Mouse (Mus musculus) heart, embryonic 11.5 days (tissue): Measurements from ENCODE around the gene Kif15. TPM values are rescaled to one million over a fixed set of nuclear protein-coding genes. Genes with fewer than 3 reads are reported as not detected.

Source experiments
- ATAC-seq: fragments of 200-750 bp; cut with Nextera tagmentation; replicated peaks from 2 replicates; pipeline ENCODE4 v1.8.0; 2017; ENCODE audit warnings: moderate library complexity; ENCODE audit not compliant: insufficient number of reproducible peaks, low FRiP score, low TSS enrichment
- H3K27ac ChIP-seq: fragments of 300-500 bp; sonication (generic); 2 replicates; pipeline ENCODE4 v1.5.1; 2014; ENCODE audit warnings: mild to moderate bottlenecking, low read depth, low read length
- H3K27me3 ChIP-seq: fragments of 300-500 bp; sonication (generic); 2 replicates; pipeline ENCODE4 v1.6.1; 2014; ENCODE audit warnings: mild to moderate bottlenecking, low read length, mixed read lengths; ENCODE audit not compliant: control insufficient read depth, insufficient read depth
- H3K36me3 ChIP-seq: fragments of 300-500 bp; sonication (generic); 2 replicates; pipeline ENCODE4 v1.6.1; 2014; ENCODE audit warnings: mild to moderate bottlenecking, low read length, moderate library complexity, mixed read lengths; ENCODE audit not compliant: control insufficient read depth, insufficient read depth
- H3K4me1 ChIP-seq: fragments of 300-500 bp; sonication (generic); 2 replicates; pipeline ENCODE4 v1.6.1; 2014; ENCODE audit warnings: low read length; ENCODE audit not compliant: control insufficient read depth, insufficient read depth
- H3K4me2 ChIP-seq: fragments of 300-500 bp; sonication (generic); 2 replicates; pipeline ENCODE4 v1.6.1; 2014; ENCODE audit warnings: mild to moderate bottlenecking, moderate library complexity
- H3K4me3 ChIP-seq: fragments of 300-500 bp; sonication (generic); 2 replicates; pipeline ENCODE4 v1.5.1; 2014; ENCODE audit warnings: low read depth, low read length
- H3K9ac ChIP-seq: fragments of 300-500 bp; sonication (generic); 2 replicates; pipeline ENCODE4 v1.6.1; 2014; ENCODE audit warnings: mild to moderate bottlenecking, low read depth, low read length, moderate library complexity
- H3K9me3 ChIP-seq: fragments of 300-500 bp; sonication (generic); replicated peaks from 2 replicates; pipeline ENCODE4 v1.6.1; 2016; ENCODE audit warnings: low read length; ENCODE audit not compliant: control insufficient read depth
- WGBS: fragments of 180-500 bp; shearing (Covaris S2); extraction: QIAGEN DNeasy Blood & Tissue Kit; methylation state at CpG from one replicate; pipeline ENCODE4 v1.1.7; 2014; ENCODE audit not compliant: insufficient replicate concordance; 5-methylcytosine and 5-hydroxymethylcytosine counted together
- polyA plus RNA-seq: library from polyadenylated mRNA; unstranded; fragments of >200 nt; fragmentation: Nextera tagmentation; extraction: Ambion mirVana; gene quantifications from 2 replicates; pipeline ENCODE4 v1.2.1, GENCODE M21; 2014

Kif15 gene
- polyA plus RNA-seq, 1 experiment from 2014 or later, result 37.7 TPM

DNA sequence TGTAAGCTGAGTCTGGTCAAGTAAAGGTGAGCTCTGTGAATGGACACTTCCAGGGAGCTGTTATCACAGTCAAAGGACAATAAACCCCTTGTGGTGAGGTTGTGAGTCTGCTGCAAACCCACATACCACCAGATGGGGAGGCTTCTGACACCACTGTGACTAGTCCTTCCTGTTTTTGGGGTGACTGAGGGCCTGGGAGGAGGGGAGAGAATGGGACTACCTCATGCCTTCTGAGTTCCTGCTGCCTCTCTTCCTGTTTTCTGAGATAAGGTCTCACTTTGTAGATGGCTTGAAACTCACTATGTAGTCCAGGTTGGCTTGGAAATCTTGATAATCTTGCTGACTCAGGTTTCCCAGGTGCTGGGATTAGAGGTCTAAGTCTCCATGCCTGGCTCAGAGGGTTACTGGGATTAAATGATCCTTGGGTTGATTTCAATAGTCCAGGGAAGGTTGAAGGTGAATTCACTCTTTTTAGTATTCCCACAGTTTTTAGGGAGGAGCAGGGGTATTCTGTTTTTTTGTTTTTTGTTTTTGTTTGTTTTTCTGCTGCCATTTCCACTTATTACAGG lies 108.0 kb downstream of the Kif15 start:
- H3K4me3 ChIP-seq, result no peak overlapping the region
- no peaks in the 10 kb centered on the region for H3K36me3 ChIP-seq
- no peak overlapping the region for H3K4me2 ChIP-seq
- no peaks in the 10 kb centered on the region for H3K9me3 ChIP-seq
- H3K4me1 ChIP-seq, result no peaks in the 10 kb centered on the region
- H3K27me3 ChIP-seq, result no peaks in the 10 kb centered on the region
- no peak overlapping the region for H3K9ac ChIP-seq
- H3K27ac ChIP-seq, result no peak overlapping the region
- no peak for ATAC-seq

DNA sequence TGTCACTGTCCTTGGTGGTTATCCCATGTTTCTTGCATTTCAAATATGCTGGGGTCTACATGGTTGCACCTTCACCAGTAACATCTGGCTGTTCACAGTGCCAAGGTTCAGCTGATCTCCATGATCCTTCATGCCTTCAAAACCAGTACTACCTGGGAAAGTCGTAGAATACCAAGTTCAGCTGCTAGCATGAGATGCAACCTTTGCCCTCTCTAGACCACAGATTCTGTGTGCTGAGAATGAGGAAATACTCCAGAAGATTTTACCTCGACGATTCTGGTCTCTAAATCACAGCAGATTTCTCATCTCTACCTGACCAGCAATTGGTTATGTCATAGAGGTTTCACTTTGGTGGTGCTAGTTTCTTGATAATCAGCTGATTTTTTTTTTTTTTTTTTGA lies 109.3 kb downstream of the Kif15 start:
- ATAC-seq, result no peak
- Histone ChIP-seq H3K27ac (no peak overlapping the region), H3K4me2 (no peak overlapping the region), H3K36me3 (no peaks in the 10 kb centered on the region), H3K27me3 (no peaks in the 10 kb centered on the region), H3K9ac (no peak overlapping the region), H3K4me3 (no peak overlapping the region), H3K9me3 (no peaks in the 10 kb centered on the region), H3K4me1 (no peaks in the 10 kb centered on the region)
- WGBS, result 81% methylated on average over 3 of the region's 3 CpGs

Other genes with a start within 250 kb of the Kif15 start
- 0.10 TPM in 1 of 2 replicates, not detected in the other for gene Topaz1, start 203.7 kb upstream of the Kif15 start, polyA plus RNA-seq
- 4.4 and 5.0 TPM in 2 replicates for gene Tcaim, start 145.5 kb upstream of the Kif15 start, polyA plus RNA-seq
- 0.47 and 0.51 TPM in 2 replicates for gene Gm35549, start 107.0 kb upstream of the Kif15 start, polyA plus RNA-seq
- gene Zfp445, start 85.0 kb upstream of the Kif15 start, polyA plus RNA-seq, result 34.4 and 42.1 TPM in 2 replicates
- 1.3 and 1.7 TPM in 2 replicates for gene Zkscan7, start 65.4 kb upstream of the Kif15 start, polyA plus RNA-seq
- gene Zfp105, start 28.0 kb upstream of the Kif15 start, polyA plus RNA-seq, result 15.5 and 15.6 TPM in 2 replicates
- 25.1 and 28.3 TPM in 2 replicates for gene 1110059G10Rik, start within 50 bp of the Kif15 start, polyA plus RNA-seq
- 15.4 and 18.6 TPM in 2 replicates for gene Tmem42, start 70.3 kb downstream of the Kif15 start, polyA plus RNA-seq
- 0.19 and 0.46 TPM in 2 replicates for gene Tgm4, start 83.7 kb downstream of the Kif15 start, polyA plus RNA-seq
- gene Zdhhc3, start 162.2 kb downstream of the Kif15 start, polyA plus RNA-seq, result 39.6 and 44.7 TPM in 2 replicates
- gene Exosc7, start 162.2 kb downstream of the Kif15 start, polyA plus RNA-seq, result 90.1 and 100.0 TPM in 2 replicates
- gene Clec3b, start 199.9 kb downstream of the Kif15 start, polyA plus RNA-seq, result not detected in 2 replicates